Mouse (Mus musculus) intestine, postnatal 0 days (tissue): ENCODE measurements around the gene Ldb1. TPM values are rescaled to one million over a fixed set of nuclear protein-coding genes. Genes with fewer than 3 reads are reported as not detected.

Experiments used
- ATAC-seq: fragments of 200-750 bp; cut with Nextera tagmentation; 2 replicates; pipeline ENCODE4 v1.8.0; 2017; ENCODE audit warnings: mild to moderate bottlenecking, moderate TSS enrichment, moderate library complexity
- H3K27ac ChIP-seq: fragments of 300-500 bp; sonication (generic); 2 replicates; pipeline ENCODE4 v1.5.1; 2014; ENCODE audit warnings: mild to moderate bottlenecking, low read depth, low read length, moderate library complexity
- H3K27me3 ChIP-seq: fragments of 300-500 bp; sonication (generic); replicated peaks from 2 replicates; pipeline ENCODE4 v1.6.1; 2014; ENCODE audit warnings: low read length, mixed read lengths; ENCODE audit not compliant: control insufficient read depth, insufficient read depth
- H3K36me3 ChIP-seq: fragments of 300-500 bp; sonication (generic); 2 replicates; pipeline ENCODE4 v1.6.1; 2014; ENCODE audit warnings: mild to moderate bottlenecking, moderate library complexity; ENCODE audit not compliant: control insufficient read depth, insufficient read depth
- H3K4me1 ChIP-seq: fragments of 300-500 bp; sonication (generic); replicated peaks from 2 replicates; pipeline ENCODE4 v1.6.1; 2014; ENCODE audit warnings: antibody characterized with exemption, low read length, mixed read lengths; ENCODE audit not compliant: control insufficient read depth, insufficient read depth
- H3K4me2 ChIP-seq: fragments of 300-500 bp; sonication (generic); replicated peaks from 2 replicates; pipeline ENCODE4 v1.6.1; 2014; ENCODE audit warnings: low read depth, mild to moderate bottlenecking, moderate library complexity
- H3K4me3 ChIP-seq: fragments of 300-500 bp; sonication (generic); 2 replicates; pipeline ENCODE4 v1.5.1; 2014; ENCODE audit warnings: low read depth, low read length
- H3K9ac ChIP-seq: fragments of 300-500 bp; sonication (generic); 2 replicates; pipeline ENCODE4 v1.6.1; 2014; ENCODE audit warnings: mild to moderate bottlenecking, low read depth, low read length
- H3K9me3 ChIP-seq: fragments of 300-500 bp; sonication (generic); 2 replicates; pipeline ENCODE4 v1.6.1; 2016; ENCODE audit warnings: mixed run types; ENCODE audit not compliant: control insufficient read depth
- CTCF ChIP-seq: sonication (generic); IDR thresholded peaks from 2 replicates; pipeline ENCODE4 v1.5.1; 2016; ENCODE audit warnings: low read depth, mild to moderate bottlenecking, control low read depth, antibody characterized with exemption, moderate library complexity
- WGBS: fragments of 180-500 bp; shearing (Covaris S2); extraction: QIAGEN DNeasy Blood & Tissue Kit; methylation state at CpG from one replicate; pipeline ENCODE4 v1.1.7; 2014; 5-methylcytosine and 5-hydroxymethylcytosine counted together
- polyA plus RNA-seq: library from polyadenylated mRNA; unstranded; fragments of >200 nt; fragmentation: Nextera tagmentation; extraction: Ambion mirVana; gene quantifications from 2 replicates; pipeline ENCODE4 v1.2.1, GENCODE M21; 2015

The Ldb1 gene
- polyA plus RNA-seq, 1 experiment from 2014 or later: 31.0 TPM

GRCm38 (mm10) chr19:46047426-46047825 is 2.4 kb upstream of the Ldb1 start:
- H3K9ac ChIP-seq: no peak overlapping the region
- H3K36me3 ChIP-seq: no peaks in the 10 kb centered on the region
- no peak for TF ChIP-seq CTCF
- no peak for ATAC-seq
- H3K4me2 ChIP-seq: no peak overlapping the region
- no peak overlapping the region for H3K27ac ChIP-seq
- no peaks in the 10 kb centered on the region for H3K9me3 ChIP-seq
- no peaks in the 10 kb centered on the region for H3K27me3 ChIP-seq
- 64% methylated on average over 2 of the region's 2 CpGs for WGBS
- peaks cover 2% of the 10 kb centered on the region; the same call in 1 of the 2 replicates for H3K4me1 ChIP-seq
- no peak overlapping the region for H3K4me3 ChIP-seq

- H3K27me3 ChIP-seq: no peaks in the 10 kb centered on the region
- TF ChIP-seq CTCF: peak; percentile 50
- H3K4me3 ChIP-seq: 0 out of 2 replicates have a peak overlapping the region, but pooled peaks have one; percentile 87
- H3K4me1 ChIP-seq: peaks cover 2% of the 10 kb centered on the region; the same call in 1 of the 2 replicates
- ATAC-seq: no peak
- H3K4me2 ChIP-seq: peak overlapping the region; percentile 96
- H3K9me3 ChIP-seq: no peaks in the 10 kb centered on the region
- no peak overlapping the region for H3K9ac ChIP-seq
- WGBS: 10% methylated on average over 10 of the region's 10 CpGs
- H3K27ac ChIP-seq: peak overlapping the region; percentile 96
- no peaks in the 10 kb centered on the region for H3K36me3 ChIP-seq
Observed at GRCm38 (mm10) chr19:46046621-46047025, 1.6 kb upstream of the Ldb1 start.

GRCm38 (mm10) chr19:46045696-46046311 is 790 bp upstream of the Ldb1 start:
- H3K4me3 ChIP-seq: peak overlapping the region; percentile 87
- H3K27me3 ChIP-seq: no peaks in the 10 kb centered on the region
- no peaks in the 10 kb centered on the region for H3K9me3 ChIP-seq
- peak overlapping the region; percentile 96 for H3K4me2 ChIP-seq
- ATAC-seq: peak; percentile 36
- WGBS: 3% methylated on average over 7 of the region's 7 CpGs
- peaks cover 2% of the 10 kb centered on the region; the same call in 1 of the 2 replicates for H3K4me1 ChIP-seq
- peak overlapping the region; percentile 96 for H3K27ac ChIP-seq
- peak overlapping the region; percentile 93; the same call in 1 of the 2 replicates for H3K9ac ChIP-seq
- no peaks in the 10 kb centered on the region for H3K36me3 ChIP-seq
- 0 out of 2 replicates have a peak, but pooled peaks have one; percentile 3 for TF ChIP-seq CTCF

- H3K4me1 ChIP-seq: peaks cover 10% of the 10 kb centered on the region; the same call in 1 of the 2 replicates
- no peak for ATAC-seq
- H3K27me3 ChIP-seq: no peaks in the 10 kb centered on the region
- WGBS: under 1% methylated on average over 27 of the region's 34 CpGs
- H3K9ac ChIP-seq: peak within 1 kb of the TSS; percentile 93
- H3K4me3 ChIP-seq: peak within 1 kb of the TSS; percentile 87
- no peak for TF ChIP-seq CTCF
- H3K27ac ChIP-seq: peak within 1 kb of the TSS; percentile 96
- no peaks in the 10 kb centered on the region for H3K36me3 ChIP-seq
- no peaks in the 10 kb centered on the region for H3K9me3 ChIP-seq
- peak within 1 kb of the TSS; percentile 96 for H3K4me2 ChIP-seq
Observed at GRCm38 (mm10) chr19:46044271-46044992, 582 bp downstream of the Ldb1 start, which contains the start of gene Pprc1. Gene Pprc1 (plus strand): TSS chr19:46044886.

GRCm38 (mm10) chr19:46043380-46043779 is 1.6 kb downstream of the Ldb1 start:
- H3K9ac ChIP-seq: peak overlapping the region; percentile 34
- no peak for ATAC-seq
- WGBS: 42% methylated on average over 7 of the region's 7 CpGs
- H3K4me3 ChIP-seq: no peak overlapping the region
- peaks cover 11% of the 10 kb centered on the region; the same call in 1 of the 2 replicates for H3K4me1 ChIP-seq
- H3K9me3 ChIP-seq: no peaks in the 10 kb centered on the region
- no peaks in the 10 kb centered on the region for H3K27me3 ChIP-seq
- peak overlapping the region; percentile 35 for H3K27ac ChIP-seq
- peak overlapping the region; percentile 96 for H3K4me2 ChIP-seq
- no peak for TF ChIP-seq CTCF
- H3K36me3 ChIP-seq: no peaks in the 10 kb centered on the region

GRCm38 (mm10) chr19:46042476-46043011 is 2.5 kb downstream of the Ldb1 start:
- WGBS: 30% methylated on average over 6 of the region's 6 CpGs

More at GRCm38 (mm10) chr19:46042476-46043011, 2.5 kb downstream of the Ldb1 start:
- H3K9ac ChIP-seq: peak overlapping the region; percentile 22; the same call in 1 of the 2 replicates
- no peak for TF ChIP-seq CTCF
- no peaks in the 10 kb centered on the region for H3K9me3 ChIP-seq
- H3K27me3 ChIP-seq: no peaks in the 10 kb centered on the region
- peaks cover 19% of the 10 kb centered on the region for H3K4me1 ChIP-seq
- peak overlapping the region; percentile 96 for H3K4me2 ChIP-seq
- H3K4me3 ChIP-seq: 0 out of 2 replicates have a peak overlapping the region, but pooled peaks have one; percentile 12
- H3K36me3 ChIP-seq: no peaks in the 10 kb centered on the region
- no peak for ATAC-seq
- peak overlapping the region; percentile 54; the same call in 1 of the 2 replicates for H3K27ac ChIP-seq
